Mouse (Mus musculus) lung, adult 2 months (tissue): Measurements from ENCODE around the gene Ttc7.

Source experiments
- CTCF ChIP-seq: fragments of 200-500 bp; IDR thresholded peaks from 2 replicates; pipeline ENCODE4 v1.5.1; 2011; ENCODE audit warnings: mild to moderate bottlenecking, low read length, control low read depth; ENCODE audit not compliant: insufficient read depth
- POLR2A ChIP-seq: fragments of 200-500 bp; IDR thresholded peaks from 2 replicates; pipeline ENCODE4 v1.6.1; 2011; ENCODE audit warnings: low read depth, mild to moderate bottlenecking, control low read depth, low read length, borderline replicate concordance; ENCODE audit errors: extremely low read depth

DNA sequence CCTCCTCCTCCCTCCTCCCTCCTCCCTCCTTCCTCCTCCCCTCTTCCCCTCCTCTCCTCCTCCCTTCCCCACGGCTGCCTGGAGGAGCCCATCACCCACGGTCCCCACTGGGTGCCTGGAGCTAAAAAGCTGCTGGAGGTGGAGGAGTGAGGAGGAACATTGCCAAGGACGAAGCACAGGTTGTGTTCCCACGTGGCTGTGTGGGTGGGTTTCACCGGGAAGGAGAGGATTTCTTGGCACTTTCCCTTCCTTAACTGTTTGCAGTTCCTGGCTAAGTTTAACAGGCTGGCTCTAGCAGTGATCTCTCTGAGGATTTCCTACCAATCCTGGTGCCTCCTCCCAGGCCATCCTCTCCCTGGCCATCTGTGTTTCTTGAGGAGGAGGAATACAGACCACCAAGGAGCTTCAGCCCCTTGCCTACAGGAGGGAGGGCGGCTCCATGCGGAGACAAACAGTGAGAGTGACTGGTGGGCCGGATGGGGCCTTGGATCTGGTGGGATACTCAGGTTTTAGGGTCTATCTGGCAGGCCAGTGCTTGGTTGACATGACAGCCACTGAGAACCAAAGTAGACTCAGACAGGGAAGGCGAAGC is 45.6 kb downstream of the Ttc7 start:
- TF ChIP-seq CTCF (no peak), POLR2A (no peak)
